Mouse (Mus musculus) G1E (cell line): ENCODE measurements around the gene Clcn3. TPM values are rescaled to one million over a fixed set of nuclear protein-coding genes. Genes with fewer than 3 reads are reported as not detected.

ENCODE experiments used
- ATAC-seq: 2 replicates; pipeline ENCODE4 v1.8.0; 2016; ENCODE audit warnings: mild to moderate bottlenecking; ENCODE audit not compliant: insufficient number of reproducible peaks, poor library complexity, low FRiP score, severe bottlenecking; ENCODE audit errors: extremely low read depth
- DNase-seq: peaks from one replicate; pipeline ENCODE4 v3.0.0; 2012; ENCODE audit warnings: low spot score
- H3K27me3 ChIP-seq: 2 replicates; pipeline ENCODE4 v1.6.1; 2012; ENCODE audit warnings: mild to moderate bottlenecking, low read length, inconsistent platforms; ENCODE audit not compliant: insufficient read depth
- H3K36me3 ChIP-seq: replicated peaks from 2 replicates; pipeline ENCODE3; 2012; ENCODE audit warnings: mild to moderate bottlenecking, inconsistent platforms
- H3K4me1 ChIP-seq: 2 replicates; pipeline ENCODE4 v1.6.1; 2012; ENCODE audit warnings: low read depth, low read length, inconsistent platforms, mixed read lengths; ENCODE audit not compliant: insufficient read depth
- H3K4me3 ChIP-seq: 2 replicates; pipeline ENCODE4 v1.5.1; 2012; ENCODE audit warnings: low read depth, mild to moderate bottlenecking, inconsistent platforms, low read length, moderate library complexity, mixed read lengths
- H3K9me3 ChIP-seq: replicated peaks from 2 replicates; pipeline ENCODE4 v1.6.1; 2012; ENCODE audit warnings: inconsistent platforms
- CTCF ChIP-seq: IDR thresholded peaks from 2 replicates; pipeline ENCODE4 v1.5.1; 2012; ENCODE audit warnings: low read depth, low read length, inconsistent platforms, mixed read lengths
- GATA1 ChIP-seq: IDR thresholded peaks from 2 replicates; pipeline ENCODE4 v1.6.1; 2012; ENCODE audit warnings: borderline replicate concordance, low read length, inconsistent platforms, mixed read lengths
- GATA2 ChIP-seq: IDR thresholded peaks from 2 replicates; pipeline ENCODE4 v1.6.1; 2012; ENCODE audit warnings: low read depth, low read length, inconsistent platforms, borderline replicate concordance
- POLR2AphosphoS5 ChIP-seq: IDR thresholded peaks from 2 replicates; pipeline ENCODE4 v1.6.1; 2012; ENCODE audit warnings: low read depth, low read length, inconsistent platforms; ENCODE audit not compliant: insufficient replicate concordance
- TAL1 ChIP-seq: conservative IDR thresholded peaks from 2 replicates; pipeline ENCODE4 v1.6.1; 2012; ENCODE audit warnings: low read depth, low read length, inconsistent platforms, mixed read lengths
- polyA plus RNA-seq: library from polyadenylated mRNA; stranded (reverse); fragments of >175 nt; gene quantifications from 2 replicates; pipeline ENCODE4 v1.2.3, GENCODE M21; 2012
- total RNA-seq, 2 experiments: library from RNA; stranded (forward) in 1 of 2; stranded (reverse) in 1 of 2; fragments of 200-1000 nt in 1 of 2; fragments of >200 nt in 1 of 2; fragmentation: Nextera tagmentation in 1 of 2; gene quantifications; 2 replicates each; pipeline ENCODE4 v1.2.3; 2014 to 2017

Clcn3 gene
- total and polyA plus RNA-seq, 3 experiments, result 18.0 to 215 (median 147) TPM

GRCm38 (mm10) chr8:60973448-60973847 is 9.7 kb downstream of the Clcn3 start:
- H3K36me3 ChIP-seq, result peaks cover 27% of the 10 kb centered on the region
- no peak for DNase-seq
- peaks cover 79% of the 10 kb centered on the region for H3K4me1 ChIP-seq
- no peak overlapping the region; the same call in 1 of the 2 replicates for H3K4me3 ChIP-seq
- TF ChIP-seq GATA2 (no peak), TAL1 (peak; percentile 88)
- peak; percentile 61 for ATAC-seq
- no peaks in the 10 kb centered on the region for H3K27me3 ChIP-seq
- H3K9me3 ChIP-seq, result no peaks in the 10 kb centered on the region

- DNase-seq, result no peak
- ATAC-seq, result no peak
- Histone ChIP-seq H3K4me3 (no peak overlapping the region), H3K36me3 (peaks cover 28% of the 10 kb centered on the region), H3K4me1 (peaks cover 84% of the 10 kb centered on the region), H3K27me3 (no peaks in the 10 kb centered on the region), H3K9me3 (no peaks in the 10 kb centered on the region)
- TF ChIP-seq TAL1 (no peak), GATA2 (no peak), CTCF (no peak), GATA1 (no peak), POLR2AphosphoS5 (no peak)
Measured at GRCm38 (mm10) chr8:60971808-60972207, 11.3 kb downstream of the Clcn3 start.

- peaks cover 19% of the 10 kb centered on the region for H3K36me3 ChIP-seq
- DNase-seq (no peak), ATAC-seq (no peak)
- H3K4me1 ChIP-seq, result peaks cover 85% of the 10 kb centered on the region
- no peaks in the 10 kb centered on the region for H3K27me3 ChIP-seq
- TF ChIP-seq POLR2AphosphoS5 (no peak), GATA1 (no peak), GATA2 (no peak), TAL1 (no peak), CTCF (no peak)
- no peak overlapping the region for H3K4me3 ChIP-seq
- H3K9me3 ChIP-seq, result no peaks in the 10 kb centered on the region
Measured at GRCm38 (mm10) chr8:60969091-60969490, 14.0 kb downstream of the Clcn3 start.

GRCm38 (mm10) chr8:60965741-60966140 is 17.4 kb downstream of the Clcn3 start:
- ATAC-seq (no peak), DNase-seq (no peak)
- H3K9me3 ChIP-seq, result no peaks in the 10 kb centered on the region
- peaks cover 80% of the 10 kb centered on the region for H3K4me1 ChIP-seq
- no peak overlapping the region for H3K4me3 ChIP-seq
- TF ChIP-seq GATA2 (no peak), TAL1 (no peak), CTCF (no peak), GATA1 (no peak), POLR2AphosphoS5 (no peak)
- H3K27me3 ChIP-seq, result no peaks in the 10 kb centered on the region
- peaks cover 10% of the 10 kb centered on the region for H3K36me3 ChIP-seq

GRCm38 (mm10) chr8:60965306-60965705 is 17.8 kb downstream of the Clcn3 start:
- peaks cover 78% of the 10 kb centered on the region for H3K4me1 ChIP-seq
- ATAC-seq (peak; percentile 52; the same call in 1 of the 2 replicates), DNase-seq (no peak)
- H3K36me3 ChIP-seq, result peaks cover 10% of the 10 kb centered on the region
- no peak overlapping the region; the same call in 1 of the 2 replicates for H3K4me3 ChIP-seq
- TF ChIP-seq CTCF, result no peak
- no peaks in the 10 kb centered on the region for H3K27me3 ChIP-seq
- H3K9me3 ChIP-seq, result no peaks in the 10 kb centered on the region

GRCm38 (mm10) chr8:60964518-60964917 is 18.6 kb downstream of the Clcn3 start:
- no peaks in the 10 kb centered on the region for H3K27me3 ChIP-seq
- peaks cover 71% of the 10 kb centered on the region for H3K4me1 ChIP-seq
- DNase-seq (no peak), ATAC-seq (no peak)
- H3K4me3 ChIP-seq, result no peak overlapping the region
- TF ChIP-seq TAL1, result no peak
- TF ChIP-seq GATA1, result no peak
- no peak for TF ChIP-seq POLR2AphosphoS5
- no peak for TF ChIP-seq GATA2
- TF ChIP-seq CTCF, result no peak
- no peaks in the 10 kb centered on the region for H3K9me3 ChIP-seq
- H3K36me3 ChIP-seq, result peaks cover 10% of the 10 kb centered on the region

GRCm38 (mm10) chr8:60963931-60964330 is 19.2 kb downstream of the Clcn3 start:
- Histone ChIP-seq H3K4me3 (no peak overlapping the region; the same call in 1 of the 2 replicates), H3K9me3 (no peaks in the 10 kb centered on the region), H3K36me3 (peaks cover 7% of the 10 kb centered on the region), H3K27me3 (no peaks in the 10 kb centered on the region), H3K4me1 (peaks cover 65% of the 10 kb centered on the region)
- peak; percentile 73 for ATAC-seq
- TF ChIP-seq TAL1 (peak; percentile 38), GATA1 (no peak), POLR2AphosphoS5 (no peak), CTCF (no peak), GATA2 (no peak)
- no peak for DNase-seq
